Mouse (Mus musculus) cerebellum, adult 11-12 months (tissue): Measurements from ENCODE around the gene Gstm7.
A peak's percentile ranks its signal among the peaks of the same experiment; 100 is the strongest.
"Not testable (repeated sequence)": the region's sequence is repeated elsewhere in the genome, so short reads cannot be mapped to it uniquely, and the experiment has no call there.

Experiments used
- DNase-seq: peaks from one replicate; pipeline ENCODE4 v3.0.0; 2022

The Gstm7 gene

DNA sequence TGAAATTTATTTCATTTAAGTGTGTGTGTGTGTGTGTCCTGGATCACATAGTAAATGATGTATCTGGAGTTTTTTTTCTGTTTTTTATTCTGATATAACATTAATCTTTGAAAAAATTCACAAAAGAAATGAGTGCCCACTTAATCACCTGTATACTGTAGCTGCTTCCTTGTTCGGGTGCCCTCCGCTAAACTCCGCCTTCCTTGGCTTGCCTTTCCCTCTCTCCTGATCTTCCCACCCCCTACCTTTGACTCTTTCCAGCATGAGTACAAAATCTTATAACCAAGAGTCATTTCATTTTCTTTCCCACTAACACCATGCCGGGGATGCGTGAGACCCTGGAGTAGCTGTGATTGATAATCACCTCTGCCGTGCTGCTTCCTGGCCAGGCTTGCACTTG, 511 bp upstream of the Gstm7 start:
- no peak for DNase-seq

DNA sequence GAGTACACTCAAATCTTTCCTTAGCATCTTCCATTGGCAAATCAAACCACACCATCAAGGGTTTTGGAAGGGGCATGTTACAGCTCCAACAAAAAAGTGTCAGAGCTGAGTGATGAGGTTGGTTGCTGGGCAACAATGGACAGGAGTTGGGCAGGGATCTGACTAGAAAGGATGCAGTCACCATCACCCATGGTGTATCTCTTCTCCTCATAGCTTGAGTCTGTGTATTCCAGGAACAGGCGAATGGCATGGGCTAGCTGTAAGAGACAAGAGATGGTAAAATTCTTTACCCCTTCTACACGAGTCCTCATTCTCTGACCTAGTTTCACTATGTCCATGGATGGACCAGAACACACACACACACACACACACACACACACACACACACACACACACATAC, 483 bp downstream of the Gstm7 start:
- no peak for DNase-seq

DNA sequence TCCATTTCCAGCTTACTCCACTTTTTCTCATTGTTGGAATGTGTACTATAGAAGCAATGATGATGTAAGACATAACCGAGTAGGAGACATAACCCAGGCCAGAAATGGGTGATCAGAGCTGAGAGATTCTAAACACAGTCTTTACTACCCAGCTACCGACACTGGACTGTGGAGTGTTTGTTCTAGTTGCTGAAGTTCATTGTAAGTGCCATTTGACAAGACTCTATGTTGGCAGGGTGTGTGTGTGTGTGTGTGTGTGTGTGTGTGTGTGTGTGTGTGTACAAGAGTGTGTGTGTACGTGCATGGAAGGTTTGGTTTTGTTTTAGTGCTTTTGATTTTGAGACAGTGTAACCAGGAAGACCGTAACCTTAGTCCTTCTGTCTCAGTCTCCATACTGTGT, 1.9 kb downstream of the Gstm7 start:
- no peak for DNase-seq

GRCm38 (mm10) chr3:107929243-107929642, 2.4 kb downstream of the Gstm7 start:
- no peak for DNase-seq

DNA sequence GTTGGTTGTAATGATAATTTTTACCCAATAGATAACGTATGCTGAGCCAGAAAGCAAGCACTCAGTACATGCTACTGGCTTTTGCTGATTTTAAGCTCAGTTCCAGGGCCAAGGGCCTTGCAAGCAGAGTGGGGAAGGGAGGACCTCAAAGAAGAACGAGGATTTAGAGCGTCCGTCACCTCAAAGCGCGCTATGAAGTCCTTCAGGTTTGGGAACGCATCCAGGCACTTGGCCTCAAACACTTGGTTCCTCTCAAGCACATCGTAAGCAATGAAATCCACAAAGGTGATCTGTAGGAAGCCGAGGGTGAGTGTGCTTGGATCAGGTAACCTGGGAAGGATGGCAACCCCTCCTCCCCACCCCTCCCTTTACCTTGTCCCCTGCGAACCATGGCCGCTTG, 2.9 kb downstream of the Gstm7 start:
- DNase-seq = no peak

GRCm38 (mm10) chr3:107927841-107928240, 3.8 kb downstream of the Gstm7 start:
- no peak for DNase-seq

DNA sequence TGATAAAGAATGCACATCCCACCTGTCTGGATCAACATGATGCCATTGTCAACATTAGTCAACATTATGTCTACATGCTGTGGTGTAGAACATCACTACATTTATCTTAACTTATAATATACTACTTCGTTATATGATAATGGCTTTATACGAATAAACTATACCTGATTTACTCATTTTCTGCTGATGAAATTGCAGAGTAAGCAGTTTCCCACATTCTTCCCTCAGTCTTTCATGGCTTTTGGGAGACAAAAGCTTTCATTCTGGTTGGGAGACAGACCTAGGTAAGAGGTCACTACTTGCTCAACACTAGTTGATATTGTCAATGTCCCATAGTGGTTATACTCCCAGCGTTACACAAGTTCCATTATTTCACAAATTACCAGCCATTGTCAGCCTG, 6.3 kb downstream of the Gstm7 start:
- no peak for DNase-seq

GRCm38 (mm10) chr3:107920348-107920747, 11.3 kb downstream of the Gstm7 start:
- no peak for DNase-seq

GRCm38 (mm10) chr3:107917783-107918408, 13.7 kb downstream of the Gstm7 start:
- peak; percentile 20 for DNase-seq

- no peak for DNase-seq
These were observed 14.5 kb downstream of the Gstm7 start for GRCm38 (mm10) chr3:107917097-107917496.

- no peak for DNase-seq
These were observed 14.9 kb downstream of the Gstm7 start for GRCm38 (mm10) chr3:107916674-107917073.

- no peak for DNase-seq
These were observed 25.7 kb downstream of the Gstm7 start for GRCm38 (mm10) chr3:107905942-107906341.

DNA sequence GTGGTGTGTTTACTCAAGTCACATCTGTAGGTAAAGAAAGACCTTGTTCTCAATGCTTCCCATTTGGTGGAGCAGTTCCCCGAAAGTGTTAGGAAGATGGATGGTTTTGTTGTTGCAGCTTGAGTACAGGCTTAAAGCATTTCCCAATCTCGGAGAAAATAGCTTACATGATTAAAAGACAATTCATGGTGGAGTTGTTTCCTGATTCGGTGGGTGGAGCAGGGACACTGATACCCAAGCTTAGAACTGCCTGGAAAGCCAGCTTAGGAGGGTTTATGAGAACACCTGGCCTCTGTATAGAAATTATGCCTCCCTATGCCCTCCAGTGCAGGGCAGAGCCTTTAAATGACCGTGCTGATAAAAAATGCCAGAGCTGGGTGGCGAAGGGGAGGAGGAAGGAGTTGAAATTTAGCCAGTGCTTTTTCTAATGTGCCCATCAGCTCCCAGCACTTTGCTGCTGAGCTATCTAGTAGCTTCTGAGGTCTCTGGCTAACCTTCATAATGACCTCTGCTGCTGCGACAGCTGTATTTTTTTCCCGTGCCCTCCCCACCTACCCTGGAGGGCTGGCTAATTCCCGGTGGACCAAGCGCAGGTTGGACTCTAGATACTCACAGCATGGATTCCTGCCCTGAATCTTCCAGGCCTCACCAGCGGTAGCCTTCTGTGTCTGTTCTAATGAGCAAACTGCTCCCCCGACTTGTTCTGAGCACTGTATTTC, 30.5 kb downstream of the Gstm7 start:
- DNase-seq = no peak

- DNase-seq = no peak
These were observed 32.9 kb downstream of the Gstm7 start for GRCm38 (mm10) chr3:107898691-107899090.

- peak; percentile 83 for DNase-seq
These were observed 35.7 kb downstream of the Gstm7 start, which contains the start of gene Gstm5 for GRCm38 (mm10) chr3:107895720-107896569. Gene Gstm5 (plus strand): TSS chr3:107895821.

DNA sequence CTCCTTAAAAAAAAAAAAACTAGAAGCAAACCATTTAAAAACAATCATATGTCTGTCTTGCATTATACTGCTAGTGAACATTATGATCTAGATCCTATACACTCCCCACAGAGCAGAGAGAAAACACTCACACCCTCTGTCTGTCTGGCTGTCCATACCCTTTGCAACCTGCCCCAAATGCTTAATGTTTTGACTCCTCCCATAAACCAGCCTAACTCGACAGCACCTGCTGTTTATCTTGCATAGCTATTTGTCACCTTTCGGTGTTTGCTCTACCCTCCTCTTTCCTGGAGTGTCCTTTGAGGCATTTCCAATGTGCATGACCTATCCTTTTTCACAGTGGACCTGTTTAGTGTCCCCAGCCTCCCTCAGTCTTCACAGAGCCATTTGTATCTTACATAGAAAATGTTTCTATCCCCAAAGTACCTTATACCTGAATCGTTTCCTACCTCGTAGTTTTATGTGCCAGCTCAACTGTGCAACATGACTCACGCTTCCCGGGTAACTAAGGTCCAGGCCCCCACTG, 36.4 kb downstream of the Gstm7 start:
- DNase-seq = no peak

DNA sequence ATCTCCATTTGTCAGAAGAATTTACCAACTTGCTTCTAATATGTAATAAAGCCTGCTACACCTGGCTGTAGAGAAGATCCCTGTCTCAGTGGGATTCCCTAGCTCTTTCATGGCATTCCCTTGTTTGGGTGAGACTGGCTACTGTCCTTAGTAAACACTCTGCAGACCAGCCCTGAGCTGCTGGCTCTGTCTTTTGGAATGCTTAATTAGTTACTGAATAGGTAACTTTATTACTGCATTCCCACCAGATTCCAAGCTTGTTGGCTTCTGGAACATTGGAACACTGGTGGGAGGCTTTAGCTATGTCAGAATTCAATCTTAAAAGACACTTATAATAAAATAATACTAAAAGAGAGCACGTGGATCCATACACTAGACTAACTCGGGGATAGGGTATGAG, 42.4 kb downstream of the Gstm7 start:
- not testable (repeated sequence) for DNase-seq

DNA sequence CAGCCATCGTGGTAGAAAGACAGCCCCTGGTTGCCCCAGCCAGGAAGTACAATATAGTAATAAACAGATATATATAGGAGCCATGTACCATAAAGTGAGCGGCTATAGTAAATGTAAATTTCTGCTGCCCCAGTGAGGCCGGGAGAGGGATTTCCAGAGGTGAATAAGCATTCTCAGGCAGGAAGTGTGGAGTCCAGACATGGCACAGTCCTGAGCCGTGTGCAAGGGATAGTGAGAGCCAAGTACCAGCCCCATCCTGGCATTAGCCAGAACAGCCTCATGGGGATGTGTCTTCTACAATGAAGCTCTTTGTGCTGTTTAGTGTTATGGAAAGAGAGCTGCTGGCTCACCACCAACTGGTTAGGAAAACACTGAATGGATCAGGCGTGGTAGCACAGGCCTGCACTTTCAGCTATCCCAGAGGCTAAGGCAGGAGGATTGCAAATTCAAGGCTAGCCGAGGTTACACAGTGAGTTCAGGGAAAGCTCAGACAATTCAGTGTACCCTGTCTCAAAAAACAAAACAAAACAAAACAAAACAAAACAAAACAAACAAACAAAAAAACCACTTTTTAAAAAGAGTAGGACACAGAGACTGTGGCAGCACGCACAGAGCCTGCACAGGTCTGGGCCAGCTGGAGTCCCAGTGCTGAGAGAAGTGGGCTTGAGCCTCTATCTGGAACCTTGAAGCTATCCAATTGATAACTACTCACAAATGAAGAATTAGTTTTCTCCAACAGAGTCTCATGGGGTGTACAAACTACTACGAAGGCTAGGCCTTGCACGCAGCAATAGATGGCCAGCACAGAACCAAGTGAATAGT, 43.7 kb downstream of the Gstm7 start:
- peak; percentile 44 for DNase-seq

DNA sequence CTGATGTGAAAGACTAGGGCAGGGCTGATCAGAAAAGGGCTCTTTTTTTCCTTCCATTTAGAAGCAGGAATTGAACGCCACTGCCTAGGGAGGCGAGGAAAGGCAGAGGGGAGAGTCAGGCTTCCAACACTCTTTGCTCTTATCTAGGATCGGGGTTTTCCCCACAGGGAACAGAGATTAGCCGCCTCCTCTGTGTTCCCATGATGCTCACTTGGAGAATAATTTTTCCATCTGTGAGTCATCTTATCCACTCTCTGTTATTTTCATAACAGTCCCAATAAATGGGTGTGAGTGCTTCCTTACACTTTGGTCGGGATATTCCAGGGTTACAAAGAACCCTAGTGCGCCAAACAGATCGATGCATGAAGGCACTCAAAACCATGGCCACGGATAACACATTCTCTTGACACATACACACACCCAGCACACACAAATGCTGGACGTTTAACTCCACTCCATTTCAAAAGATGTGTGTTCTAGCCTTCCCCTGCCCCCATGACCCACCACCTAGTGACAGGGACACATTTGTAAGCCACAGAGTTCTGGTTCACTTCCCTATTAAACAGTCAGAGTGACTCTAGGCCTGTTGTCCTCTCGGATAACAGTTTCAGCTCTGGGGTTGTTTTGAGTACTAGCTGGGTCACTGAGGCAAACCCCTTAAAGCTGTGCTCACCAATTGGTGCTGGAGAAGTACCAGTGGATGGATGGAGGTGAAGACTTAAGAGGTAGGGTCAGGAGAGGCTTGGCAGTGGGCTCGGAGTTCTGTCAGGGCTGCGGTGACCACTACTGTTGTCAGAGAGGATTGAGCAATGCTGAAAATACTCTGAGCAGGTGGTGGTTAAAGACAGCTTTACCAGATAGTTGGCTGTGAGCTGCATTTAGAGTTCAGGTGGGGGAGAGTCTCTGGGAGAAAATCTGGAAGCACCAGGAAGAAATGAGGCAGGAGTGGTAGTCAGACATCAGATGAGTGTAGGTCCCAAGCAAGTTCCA, 53.6 kb downstream of the Gstm7 start:
- no peak for DNase-seq

GRCm38 (mm10) chr3:107877005-107877404, 54.6 kb downstream of the Gstm7 start, which contains the start of gene Eps8l3:
Gene Eps8l3 (plus strand): TSS chr3:107877229.
- DNase-seq = no peak
